Mouse (Mus musculus) gastrocnemius, postnatal 10 days (tissue): ENCODE data around the gene Cd46. TPM values are rescaled to one million over a fixed set of nuclear protein-coding genes. Genes with fewer than 3 reads are reported as not detected.

ENCODE experiments used
- DNase-seq: peaks from one replicate; pipeline ENCODE4 v3.0.0; 2021; ENCODE audit warnings: mixed read lengths
- long read RNA-seq, 2 experiments: library from polyadenylated mRNA; stranded (forward); transcript quantifications; one replicate each; pipeline ENCODE4 v2.0.0; 2021
- total RNA-seq, 2 experiments: library from RNA; stranded (reverse); gene quantifications; 2 replicates each; pipeline ENCODE4 v1.2.3; 2021

The Cd46 gene
- 1 to 10 TPM in 1 of 2 experiments, under 1 TPM in 1; 0.99 to 1.4 TPM for total RNA-seq
- long read RNA-seq, experiment 1 = 0 reads
- long read RNA-seq, experiment 2 = 0 reads

- DNase-seq = peak; percentile 52
Observed at GRCm38 (mm10) chr1:195092220-195092720, at the start of gene Cd46. Cd46 (minus strand) TSS chr1:195092249.

- DNase-seq = no peak
Observed at GRCm38 (mm10) chr1:195132070-195132469, 40.0 kb upstream of the Cd46 start.

- DNase-seq = no peak
Observed at GRCm38 (mm10) chr1:195131675-195132015, 39.6 kb upstream of the Cd46 start.

- peak; percentile 77 for DNase-seq
Observed at GRCm38 (mm10) chr1:195130953-195131674, 39.1 kb upstream of the Cd46 start, which contains the start of gene Cr1l. Cr1l (minus strand) TSS chr1:195131586.

GRCm38 (mm10) chr1:195130479-195130878 lies 38.4 kb upstream of the Cd46 start:
- no peak for DNase-seq

GRCm38 (mm10) chr1:195129867-195130266 lies 37.8 kb upstream of the Cd46 start:
- no peak for DNase-seq

- no peak for DNase-seq
Observed at GRCm38 (mm10) chr1:195114414-195114813, 22.4 kb upstream of the Cd46 start.

GRCm38 (mm10) chr1:195113621-195114020 lies 21.6 kb upstream of the Cd46 start:
- no peak for DNase-seq

- no peak for DNase-seq
Observed at GRCm38 (mm10) chr1:195100693-195101092, 8.6 kb upstream of the Cd46 start.

GRCm38 (mm10) chr1:195098004-195098403 lies 6.0 kb upstream of the Cd46 start:
- no peak for DNase-seq

- no peak for DNase-seq
Observed at GRCm38 (mm10) chr1:195091699-195092219, 290 bp downstream of the Cd46 start.

- no peak for DNase-seq
Observed at GRCm38 (mm10) chr1:195082142-195082541, 9.9 kb downstream of the Cd46 start.

GRCm38 (mm10) chr1:195040437-195040836 lies 51.6 kb downstream of the Cd46 start:
- DNase-seq = no peak

GRCm38 (mm10) chr1:195038386-195038785 lies 53.7 kb downstream of the Cd46 start:
- DNase-seq = no peak

GRCm38 (mm10) chr1:195037985-195038384 lies 54.1 kb downstream of the Cd46 start:
- no peak for DNase-seq

- DNase-seq = no peak
Observed at GRCm38 (mm10) chr1:195037483-195037882, 54.6 kb downstream of the Cd46 start.

- DNase-seq = peak; percentile 53
Observed at GRCm38 (mm10) chr1:195033941-195034340, 58.1 kb downstream of the Cd46 start.

GRCm38 (mm10) chr1:195032738-195033137 lies 59.3 kb downstream of the Cd46 start:
- no peak for DNase-seq

- no peak for DNase-seq
Observed at GRCm38 (mm10) chr1:195031786-195032185, 60.3 kb downstream of the Cd46 start.

GRCm38 (mm10) chr1:195027507-195027906 lies 64.5 kb downstream of the Cd46 start:
- no peak for DNase-seq

- DNase-seq = no peak
Observed at GRCm38 (mm10) chr1:195023848-195024247, 68.2 kb downstream of the Cd46 start.

- DNase-seq = no peak
Observed at GRCm38 (mm10) chr1:195021831-195022230, 70.2 kb downstream of the Cd46 start.

- no peak for DNase-seq
Observed at GRCm38 (mm10) chr1:195019062-195019600, 72.9 kb downstream of the Cd46 start.
